Mouse (Mus musculus) forebrain, embryonic 10.5 days (tissue): Measurements from ENCODE around the gene Rad54l. TPM values are rescaled to one million over a fixed set of nuclear protein-coding genes. Genes with fewer than 3 reads are reported as not detected.

Experiments
- DNase-seq: peaks from one replicate; pipeline ENCODE4 v3.0.0-alpha.2; 2017; ENCODE audit warnings: low spot score; ENCODE audit errors: extremely low spot score
- H3K27ac ChIP-seq: fragments of 300-500 bp; sonication (generic); 2 replicates; pipeline ENCODE4 v1.5.1; 2016; ENCODE audit warnings: mild to moderate bottlenecking
- H3K27me3 ChIP-seq: fragments of 300-500 bp; sonication (generic); 2 replicates; pipeline ENCODE4 v1.6.1; 2016; ENCODE audit warnings: mild to moderate bottlenecking; ENCODE audit not compliant: poor library complexity, severe bottlenecking
- H3K36me3 ChIP-seq: fragments of 300-500 bp; sonication (generic); replicated peaks from 2 replicates; pipeline ENCODE4 v1.6.1; 2016; ENCODE audit warnings: mild to moderate bottlenecking, moderate library complexity
- H3K4me1 ChIP-seq: fragments of 300-500 bp; sonication (generic); 2 replicates; pipeline ENCODE4 v1.6.1; 2016
- H3K4me3 ChIP-seq: fragments of 300-500 bp; sonication (generic); 2 replicates; pipeline ENCODE4 v1.5.1; 2016; ENCODE audit warnings: mild to moderate bottlenecking, moderate library complexity
- H3K9me3 ChIP-seq: fragments of 300-500 bp; sonication (generic); 2 replicates; pipeline ENCODE4 v1.6.1; 2016; ENCODE audit warnings: mild to moderate bottlenecking, moderate library complexity
- WGBS: fragments of 180-500 bp; shearing (Covaris S2); methylation state at CpG from one replicate; pipeline ENCODE4 v1.1.7; 2016; 5-methylcytosine and 5-hydroxymethylcytosine counted together
- polyA plus RNA-seq: library from polyadenylated mRNA; unstranded; fragments of >200 nt; fragmentation: Nextera tagmentation; extraction: Ambion mirVana; gene quantifications from 2 replicates; pipeline ENCODE4 v1.2.1, GENCODE M21; 2016

Gene Rad54l
- polyA plus RNA-seq, 1 experiment from 2014 or later = 91.5 TPM

DNA sequence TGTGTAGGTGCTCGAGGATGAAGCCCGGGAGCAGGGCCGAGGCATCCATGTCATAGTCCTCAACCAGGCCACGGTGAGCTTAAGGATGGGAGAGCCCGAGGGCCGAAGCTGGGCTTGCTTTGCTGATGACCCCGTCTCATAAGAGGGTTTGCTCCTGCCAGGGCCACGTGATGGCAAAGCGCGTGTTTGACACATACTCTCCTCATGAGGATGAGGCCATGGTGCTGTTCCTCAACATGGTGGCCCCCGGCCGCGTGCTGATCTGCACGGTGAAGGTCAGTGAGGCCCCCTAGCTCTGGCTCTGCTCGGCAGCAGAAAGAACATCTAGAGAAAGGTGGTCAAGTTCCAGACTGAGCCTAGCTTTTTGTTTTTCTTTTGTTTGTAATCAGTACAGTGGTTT lies 29.2 kb upstream of the Rad54l start:
- Histone ChIP-seq H3K27me3 (no peaks in the 10 kb centered on the region), H3K9me3 (no peaks in the 10 kb centered on the region; the same call in 1 of the 2 replicates), H3K4me1 (peaks cover 20% of the 10 kb centered on the region), H3K4me3 (no peak overlapping the region), H3K27ac (no peak overlapping the region), H3K36me3 (peaks cover 63% of the 10 kb centered on the region)
- DNase-seq = no peak
- 95% methylated on average over 15 of the region's 15 CpGs for WGBS

- peaks cover 20% of the 10 kb centered on the region for H3K4me1 ChIP-seq
- peaks cover 49% of the 10 kb centered on the region for H3K36me3 ChIP-seq
- H3K27me3 ChIP-seq = no peaks in the 10 kb centered on the region
- no peak for DNase-seq
- no peaks in the 10 kb centered on the region; the same call in 1 of the 2 replicates for H3K9me3 ChIP-seq
- peak within 1 kb of the TSS; percentile 96 for H3K27ac ChIP-seq
- H3K4me3 ChIP-seq = peak within 1 kb of the TSS; percentile 82
- 84% methylated on average over 6 of the region's 6 CpGs for WGBS
Observed at GRCm38 (mm10) chr4:116151238-116151637, 27.7 kb upstream of the Rad54l start, which contains the start of gene Lurap1. TSS of gene Lurap1 (minus strand) at chr4:116151338.

DNA sequence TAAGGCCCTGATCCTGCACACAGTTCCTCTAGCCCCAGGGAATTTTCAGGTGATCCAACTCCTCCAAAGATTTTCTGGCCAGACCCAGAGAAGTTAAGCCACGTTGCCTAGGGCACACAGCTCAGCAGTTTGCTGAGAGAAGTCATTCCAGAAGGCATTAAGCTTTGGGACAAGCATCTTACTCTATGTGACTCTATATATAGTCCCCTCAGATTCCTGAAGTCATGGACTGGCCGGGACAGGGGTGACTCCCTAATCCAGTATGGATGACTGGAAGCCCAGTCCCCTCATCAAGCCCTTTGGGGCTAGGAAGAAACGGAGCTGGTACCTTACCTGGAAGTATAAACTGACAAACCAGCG lies 27.4 kb upstream of the Rad54l start:
- Histone ChIP-seq H3K4me3 (peak overlapping the region; percentile 82), H3K9me3 (no peaks in the 10 kb centered on the region; the same call in 1 of the 2 replicates), H3K36me3 (peaks cover 45% of the 10 kb centered on the region), H3K4me1 (peaks cover 20% of the 10 kb centered on the region), H3K27me3 (no peaks in the 10 kb centered on the region), H3K27ac (peak overlapping the region; percentile 96)
- WGBS = 26% methylated on average over 4 of the region's 4 CpGs
- no peak for DNase-seq

DNA sequence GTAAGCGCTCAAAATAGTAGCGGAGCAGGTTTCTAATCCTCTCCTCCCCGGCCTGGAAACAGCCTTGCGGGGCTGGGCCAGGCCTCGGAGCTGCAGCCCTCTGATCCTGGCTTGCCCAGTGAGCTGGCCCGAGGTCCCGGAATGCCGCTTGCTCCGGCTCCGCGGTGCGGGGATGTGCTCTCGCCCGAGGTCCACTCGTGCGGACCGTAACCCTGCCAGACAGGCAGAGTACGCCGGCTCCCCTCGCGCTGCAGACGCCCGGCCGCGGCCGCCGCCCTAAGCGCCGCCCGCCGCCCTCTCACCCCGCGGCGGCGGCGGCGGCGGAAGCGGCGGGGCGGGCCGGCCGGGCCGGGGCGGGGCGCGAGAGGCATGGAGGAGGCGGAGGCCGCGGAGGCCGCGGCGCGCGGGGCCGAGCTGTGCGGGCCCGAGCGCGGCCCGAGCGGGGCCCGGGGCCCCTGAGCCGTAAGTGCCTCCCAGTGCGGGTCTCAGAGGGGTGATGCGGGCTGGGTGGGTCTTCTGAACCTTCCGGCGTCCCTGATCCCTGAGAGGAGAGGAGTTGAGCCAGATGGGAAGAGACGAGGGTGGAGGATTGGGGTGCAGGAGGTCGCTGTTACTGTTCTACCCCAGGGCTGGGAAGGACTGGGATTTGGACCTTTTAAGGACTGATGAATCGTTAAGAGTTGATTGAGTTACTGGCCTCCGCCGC lies 26.8 kb upstream of the Rad54l start:
- Histone ChIP-seq H3K36me3 (peaks cover 40% of the 10 kb centered on the region), H3K27ac (peak overlapping the region; percentile 96), H3K4me3 (peak overlapping the region; percentile 82), H3K27me3 (peaks cover 4% of the 10 kb centered on the region), H3K9me3 (no peaks in the 10 kb centered on the region; the same call in 1 of the 2 replicates), H3K4me1 (peaks cover 20% of the 10 kb centered on the region)
- under 1% methylated on average over 73 of the region's 73 CpGs for WGBS
- DNase-seq = peak; percentile 67

- 17% methylated on average over 6 of the region's 6 CpGs for WGBS
- DNase-seq = no peak
- Histone ChIP-seq H3K9me3 (no peaks in the 10 kb centered on the region; the same call in 1 of the 2 replicates), H3K4me1 (peaks cover 24% of the 10 kb centered on the region), H3K4me3 (peak overlapping the region; percentile 82), H3K27ac (peak overlapping the region; percentile 96), H3K36me3 (peaks cover 34% of the 10 kb centered on the region), H3K27me3 (peaks cover 9% of the 10 kb centered on the region)
Observed at GRCm38 (mm10) chr4:116149812-116150155, 26.3 kb upstream of the Rad54l start.

DNA sequence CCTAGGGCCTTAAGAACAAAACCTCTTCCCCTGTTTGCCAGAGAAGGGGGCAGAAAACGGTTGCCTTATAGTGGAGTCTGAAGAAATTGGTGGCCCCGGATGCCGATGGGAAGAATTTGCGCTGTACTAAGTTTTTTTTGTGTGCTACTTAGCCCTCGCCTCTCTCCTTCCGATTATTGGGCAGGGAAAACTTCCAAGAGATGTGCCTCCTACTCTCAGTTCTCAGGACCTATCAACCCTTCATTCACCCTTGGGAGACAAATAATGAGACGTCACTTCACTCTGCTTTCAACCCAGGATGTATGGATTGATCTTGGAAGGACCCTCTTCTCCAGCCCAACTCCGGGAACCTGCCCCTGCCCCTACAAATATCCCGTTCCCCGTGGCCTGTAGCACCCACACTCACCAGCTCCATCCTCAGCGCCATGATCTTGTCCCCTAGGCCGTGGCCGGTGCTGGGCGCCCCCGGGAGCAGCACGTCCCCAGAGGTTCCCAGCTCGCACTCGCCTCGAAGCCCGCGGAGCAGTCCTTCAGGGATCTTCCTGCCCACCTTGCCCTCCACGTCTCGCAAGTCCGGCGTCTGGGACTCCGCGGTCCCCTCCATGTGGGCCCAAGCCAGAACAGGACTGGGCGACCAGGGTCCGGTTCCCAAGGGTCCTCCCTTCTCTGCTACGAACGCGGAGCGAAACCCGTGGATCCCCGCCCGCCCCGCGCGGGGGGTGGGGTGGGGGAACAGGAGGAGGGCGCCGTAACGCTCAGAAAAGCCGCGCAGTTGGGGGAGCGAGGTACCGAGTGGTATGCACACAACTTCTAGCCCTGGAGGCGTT lies 20.6 kb upstream of the Rad54l start:
- Histone ChIP-seq H3K27me3 (peaks cover 38% of the 10 kb centered on the region), H3K36me3 (no peaks in the 10 kb centered on the region), H3K27ac (peak overlapping the region; percentile 85), H3K4me3 (peak overlapping the region; percentile 82), H3K9me3 (no peaks in the 10 kb centered on the region; the same call in 1 of the 2 replicates), H3K4me1 (peaks cover 25% of the 10 kb centered on the region)
- under 1% methylated on average over 47 of the region's 47 CpGs for WGBS
- peak; percentile 46 for DNase-seq

- Histone ChIP-seq H3K4me3 (peak overlapping the region; percentile 82), H3K36me3 (no peaks in the 10 kb centered on the region), H3K9me3 (no peaks in the 10 kb centered on the region; the same call in 1 of the 2 replicates), H3K4me1 (peaks cover 25% of the 10 kb centered on the region), H3K27ac (no peak overlapping the region), H3K27me3 (peaks cover 38% of the 10 kb centered on the region)
- WGBS = 15% methylated on average over 7 of the region's 7 CpGs
- DNase-seq = no peak
Observed at GRCm38 (mm10) chr4:116143317-116143811, 19.9 kb upstream of the Rad54l start.

DNA sequence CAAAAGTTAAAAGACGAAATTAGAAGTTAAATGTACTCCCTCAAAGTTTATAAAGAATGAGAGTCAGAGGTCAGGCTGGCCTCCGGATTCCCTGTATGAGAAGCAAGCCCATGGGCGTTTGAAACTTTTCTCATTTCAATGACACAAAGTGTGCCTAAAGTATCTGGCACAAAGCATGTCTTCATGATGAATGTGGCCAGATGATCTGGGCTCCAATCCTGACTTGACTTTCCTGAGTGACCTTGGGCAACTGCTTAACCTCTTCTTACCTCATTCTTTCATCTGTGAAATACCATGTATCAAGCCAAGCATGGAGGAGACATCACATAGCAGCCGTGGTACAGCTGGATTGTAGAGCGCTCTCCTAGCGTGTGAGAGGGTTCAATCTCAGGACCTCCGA lies 18.8 kb upstream of the Rad54l start:
- WGBS = 83% methylated on average over 7 of the region's 7 CpGs
- Histone ChIP-seq H3K9me3 (no peaks in the 10 kb centered on the region), H3K27me3 (peaks cover 38% of the 10 kb centered on the region), H3K4me3 (no peak overlapping the region), H3K27ac (no peak overlapping the region), H3K36me3 (no peaks in the 10 kb centered on the region), H3K4me1 (peaks cover 25% of the 10 kb centered on the region)
- DNase-seq = no peak

DNA sequence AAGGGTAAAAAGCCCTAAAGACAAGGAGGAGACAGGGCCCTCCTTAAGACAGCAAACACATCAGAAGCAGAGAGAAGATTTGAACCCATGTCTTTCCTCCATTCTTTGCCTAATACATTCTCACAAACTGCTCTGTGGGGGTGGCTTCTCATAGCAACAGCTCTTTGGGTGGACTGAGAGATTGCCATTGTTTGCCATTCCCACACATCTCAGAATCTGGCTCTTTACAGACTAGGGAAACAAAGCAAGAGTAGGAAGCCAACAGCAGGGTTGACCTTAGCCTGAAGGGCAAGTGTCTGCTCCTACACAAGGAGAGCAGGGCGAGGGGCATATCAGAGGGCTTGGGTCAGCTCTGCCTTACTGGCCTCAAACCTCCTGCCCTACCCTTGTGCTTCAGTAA lies 18.2 kb upstream of the Rad54l start:
- H3K27ac ChIP-seq = no peak overlapping the region
- peaks cover 38% of the 10 kb centered on the region for H3K27me3 ChIP-seq
- peaks cover 28% of the 10 kb centered on the region for H3K4me1 ChIP-seq
- DNase-seq = no peak
- 81% methylated on average over 1 of the region's 1 CpGs for WGBS
- no peak overlapping the region for H3K4me3 ChIP-seq
- no peaks in the 10 kb centered on the region for H3K9me3 ChIP-seq
- H3K36me3 ChIP-seq = 0 out of 2 replicates have a peak, but pooled peaks cover 3% of the 10 kb centered on the region

- Histone ChIP-seq H3K4me3 (no peak overlapping the region), H3K36me3 (0 out of 2 replicates have a peak, but pooled peaks cover 4% of the 10 kb centered on the region), H3K27me3 (peaks cover 38% of the 10 kb centered on the region), H3K27ac (no peak overlapping the region), H3K9me3 (no peaks in the 10 kb centered on the region), H3K4me1 (peaks cover 29% of the 10 kb centered on the region)
- 87% methylated on average over 7 of the region's 7 CpGs for WGBS
- no peak for DNase-seq
Observed at GRCm38 (mm10) chr4:116140801-116141574, 17.5 kb upstream of the Rad54l start.

DNA sequence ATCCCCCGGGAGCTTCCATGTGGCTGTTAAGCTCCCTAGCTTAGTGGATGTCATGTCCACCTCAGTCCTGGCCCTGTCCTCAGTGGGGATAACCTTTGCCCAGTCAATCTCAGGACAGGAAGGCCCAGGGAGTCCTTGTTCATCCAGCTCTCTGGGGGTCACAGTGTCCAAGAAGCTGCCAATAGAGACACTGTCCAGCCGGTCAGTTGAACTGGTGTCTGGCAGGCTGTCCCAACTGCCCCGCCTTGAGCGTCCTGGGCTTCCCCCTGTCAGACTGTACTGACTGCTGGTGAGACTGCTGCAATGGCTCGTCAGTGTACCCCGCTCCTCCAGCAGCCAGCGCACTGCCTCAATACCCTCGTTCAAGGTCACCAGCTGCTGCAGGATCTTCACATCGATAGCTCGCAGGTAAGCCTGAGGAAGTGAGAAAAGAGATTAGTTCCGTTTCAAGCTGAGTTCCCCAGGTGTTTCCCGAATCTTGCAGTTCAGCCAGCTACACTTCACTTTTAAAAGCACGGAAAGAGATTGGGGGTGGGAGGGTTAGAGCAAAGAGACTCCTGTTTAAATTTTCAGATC lies 14.0 kb upstream of the Rad54l start:
- H3K9me3 ChIP-seq = no peaks in the 10 kb centered on the region
- peaks cover 8% of the 10 kb centered on the region for H3K27me3 ChIP-seq
- WGBS = 56% methylated on average over 13 of the region's 13 CpGs
- H3K36me3 ChIP-seq = 0 out of 2 replicates have a peak, but pooled peaks cover 8% of the 10 kb centered on the region
- DNase-seq = no peak
- H3K27ac ChIP-seq = no peak overlapping the region
- H3K4me1 ChIP-seq = peaks cover 9% of the 10 kb centered on the region; the same call in 1 of the 2 replicates
- H3K4me3 ChIP-seq = no peak overlapping the region

DNA sequence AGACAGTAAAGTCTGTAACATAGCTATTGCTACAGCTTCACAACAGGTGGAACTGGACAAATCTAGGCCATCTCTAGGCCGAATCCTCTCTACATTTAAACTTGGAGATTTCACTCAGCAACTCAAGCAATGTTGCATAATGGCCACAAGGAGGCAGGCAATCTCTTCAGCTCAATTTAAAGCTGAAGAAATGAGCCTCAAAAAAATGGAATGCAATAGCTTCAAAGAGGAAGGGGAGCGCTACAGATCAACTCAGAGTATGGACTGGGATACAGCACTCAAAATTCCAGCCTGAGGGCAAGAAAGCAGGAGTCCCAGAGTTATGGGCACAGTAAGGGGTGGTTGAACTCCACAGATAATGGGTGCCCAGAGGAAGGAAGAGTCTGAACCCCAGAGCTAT lies 11.5 kb upstream of the Rad54l start:
- H3K9me3 ChIP-seq = no peaks in the 10 kb centered on the region
- peaks cover 25% of the 10 kb centered on the region for H3K36me3 ChIP-seq
- WGBS = 57% methylated on average over 2 of the region's 2 CpGs
- 0 out of 2 replicates have a peak, but pooled peaks cover 4% of the 10 kb centered on the region for H3K4me1 ChIP-seq
- H3K27me3 ChIP-seq = no peaks in the 10 kb centered on the region
- no peak overlapping the region for H3K27ac ChIP-seq
- no peak for DNase-seq
- H3K4me3 ChIP-seq = no peak overlapping the region
